Mouse (Mus musculus) liver, adult (tissue): ENCODE data around the gene Selenbp2.
"Not testable (repeated sequence)": the region's sequence is repeated elsewhere in the genome, so short reads cannot be mapped to it uniquely, and the experiment has no call there.

Source experiments
- GATA4 ChIP-seq: IDR thresholded peaks from 2 replicates; pipeline ENCODE4 v1.6.1; 2014; ENCODE audit warnings: mild to moderate bottlenecking, low read length; ENCODE audit not compliant: insufficient replicate concordance

The Selenbp2 gene

GRCm38 (mm10) chr3:94693329-94693825 lies at the start of gene Selenbp2:
Selenbp2 (plus strand) TSS chr3:94693556.
- no peak for TF ChIP-seq GATA4

- no peak for TF ChIP-seq GATA4
Measured at GRCm38 (mm10) chr3:94648755-94649590, 44.4 kb upstream of the Selenbp2 start.

- no peak for TF ChIP-seq GATA4
Measured at GRCm38 (mm10) chr3:94650409-94650808, 42.9 kb upstream of the Selenbp2 start.

- TF ChIP-seq GATA4, result not testable (repeated sequence)
Measured at GRCm38 (mm10) chr3:94658740-94659095, 34.6 kb upstream of the Selenbp2 start, which contains the start of gene Tuft1. Tuft1 (minus strand) TSS chr3:94658872.

GRCm38 (mm10) chr3:94679351-94679841 lies 14.0 kb upstream of the Selenbp2 start:
- TF ChIP-seq GATA4, result no peak

GRCm38 (mm10) chr3:94680783-94681182 lies 12.6 kb upstream of the Selenbp2 start:
- no peak for TF ChIP-seq GATA4

GRCm38 (mm10) chr3:94683646-94684045 lies 9.7 kb upstream of the Selenbp2 start:
- no peak for TF ChIP-seq GATA4

- no peak for TF ChIP-seq GATA4
Measured at GRCm38 (mm10) chr3:94690616-94691247, 2.6 kb upstream of the Selenbp2 start.

- TF ChIP-seq GATA4, result no peak
Measured at GRCm38 (mm10) chr3:94702856-94703255, 9.5 kb downstream of the Selenbp2 start.

- TF ChIP-seq GATA4, result no peak
Measured at GRCm38 (mm10) chr3:94745691-94746090, 52.3 kb downstream of the Selenbp2 start.
